Mouse (Mus musculus) naive thymus-derived CD4-positive, alpha-beta T cell, adult 2 months (primary cell): Measurements from ENCODE around the gene Oit1.
A peak's percentile ranks its signal among the peaks of the same experiment; 100 is the strongest.

Experiments used
- DNase-seq: peaks from one replicate; pipeline ENCODE4 v3.0.0-alpha.2; 2011; ENCODE audit warnings: low read depth

The Oit1 gene

DNA sequence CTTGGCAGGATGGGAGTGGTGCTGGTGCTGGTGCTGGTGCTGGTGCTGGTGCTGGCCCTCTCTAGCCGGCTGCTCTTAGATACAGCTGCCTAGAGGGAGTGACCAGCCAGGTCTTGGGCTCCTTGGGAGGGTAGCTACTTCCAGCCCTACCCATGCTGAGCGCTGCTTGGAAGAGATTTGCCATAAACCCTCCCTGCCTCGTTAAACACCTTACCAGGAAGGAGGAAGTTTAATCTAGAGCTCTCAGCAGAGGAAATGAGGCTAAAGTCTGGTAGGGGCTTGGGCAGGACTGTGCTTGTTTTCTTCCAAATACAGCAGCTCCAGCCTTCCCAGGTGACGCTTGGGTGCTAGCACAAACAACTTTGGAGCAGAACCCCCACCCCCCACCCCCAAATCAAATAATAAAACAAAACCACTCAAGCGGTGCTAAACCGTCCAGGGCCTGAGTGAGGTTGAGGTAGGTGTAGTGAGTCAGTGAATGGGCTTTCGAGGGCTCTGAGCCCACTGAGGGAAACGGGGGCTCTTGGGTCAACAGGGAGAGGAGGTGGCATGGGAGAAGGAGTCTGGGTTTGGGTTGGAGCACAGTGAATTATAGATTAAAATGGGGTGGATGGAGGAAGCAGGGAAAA lies at the start of gene Oit1:
TSS of gene Oit1 (minus strand) at position 70 of the 629 bp plus-strand sequence.
- DNase-seq, result no peak

DNA sequence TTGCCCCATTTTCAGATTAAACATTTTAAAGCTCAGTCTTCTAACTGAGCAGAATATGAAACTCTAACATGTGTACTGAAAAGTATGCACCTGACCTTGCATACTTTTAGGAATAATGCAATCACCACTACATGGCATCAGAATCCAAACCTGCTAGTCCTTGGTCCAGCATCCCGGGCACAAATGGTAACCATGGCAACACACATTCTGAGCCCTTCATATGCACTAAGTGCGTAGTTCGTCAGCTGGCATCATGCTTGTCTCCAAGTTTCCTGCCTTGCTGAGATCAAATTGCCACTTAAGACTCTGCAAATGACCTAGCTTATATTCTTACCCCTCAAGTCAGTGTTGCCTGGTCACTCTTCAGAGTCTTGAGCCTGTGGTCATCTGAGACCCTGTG lies 44.3 kb upstream of the Oit1 start:
- no peak for DNase-seq

DNA sequence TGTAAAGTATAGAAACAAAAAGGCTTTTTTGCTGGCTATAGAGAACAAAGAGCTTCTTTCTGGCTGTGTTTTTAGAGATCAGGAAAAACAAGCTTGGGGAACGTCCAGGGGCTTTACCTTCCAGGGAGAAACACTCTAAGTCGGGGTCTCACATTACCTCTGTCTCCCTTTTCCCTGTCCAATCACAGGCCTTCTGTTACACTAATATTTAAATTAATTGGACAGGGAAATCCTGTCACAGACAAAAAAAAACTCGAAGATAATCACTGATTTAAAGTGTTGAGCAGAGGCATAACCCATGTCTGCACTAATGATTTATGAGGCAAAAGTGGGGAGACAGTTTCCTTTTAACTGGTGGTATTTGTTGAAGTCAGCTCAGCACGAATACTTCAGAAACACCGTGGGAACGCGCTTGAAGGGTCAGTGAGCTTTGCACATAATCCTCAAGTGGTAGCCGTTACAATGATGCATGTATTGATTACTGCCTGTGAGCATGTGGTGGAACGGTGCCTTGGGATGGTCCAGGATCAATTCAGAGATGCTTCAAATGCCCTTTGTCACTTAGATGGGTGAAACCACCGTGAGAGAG lies 42.7 kb upstream of the Oit1 start:
- no peak for DNase-seq

DNA sequence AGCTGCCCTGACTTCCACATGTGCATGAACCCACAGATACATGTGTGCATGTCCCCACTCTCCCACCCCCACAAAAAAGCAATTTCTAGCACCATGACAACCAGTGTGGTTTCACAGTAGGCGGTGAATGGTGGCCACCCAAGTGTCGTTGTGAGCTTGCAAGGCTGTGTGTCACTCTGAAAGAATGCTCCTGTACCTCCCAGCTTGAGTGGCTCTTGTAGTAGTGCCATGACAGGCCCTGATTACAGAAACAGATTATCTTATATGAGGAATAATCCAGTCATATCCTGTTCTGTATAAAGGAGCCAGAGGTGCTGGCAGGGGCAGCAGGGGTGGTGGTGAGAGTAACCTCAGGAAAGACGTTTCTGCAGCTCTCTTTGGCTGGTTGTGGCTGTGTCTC lies 40.1 kb upstream of the Oit1 start:
- DNase-seq, result no peak

DNA sequence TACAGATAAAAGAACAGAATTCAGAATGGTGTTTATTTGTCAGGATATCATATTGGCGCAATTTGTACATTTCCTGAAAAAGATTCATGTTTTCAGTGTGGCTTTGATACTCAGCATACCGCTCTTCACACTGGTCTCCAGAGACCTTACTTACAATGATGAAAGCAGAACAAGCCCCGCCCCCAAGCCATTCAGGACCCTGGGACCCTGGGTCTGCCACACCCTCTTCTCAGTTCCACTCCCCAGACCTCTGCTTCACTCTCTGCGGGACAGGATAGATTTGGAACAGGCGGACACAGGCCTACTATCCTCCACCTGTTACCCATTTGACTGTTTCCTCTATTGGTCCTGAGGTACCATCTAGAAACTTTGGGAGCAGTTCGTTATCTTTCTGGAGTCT lies 27.4 kb upstream of the Oit1 start:
- DNase-seq, result no peak

DNA sequence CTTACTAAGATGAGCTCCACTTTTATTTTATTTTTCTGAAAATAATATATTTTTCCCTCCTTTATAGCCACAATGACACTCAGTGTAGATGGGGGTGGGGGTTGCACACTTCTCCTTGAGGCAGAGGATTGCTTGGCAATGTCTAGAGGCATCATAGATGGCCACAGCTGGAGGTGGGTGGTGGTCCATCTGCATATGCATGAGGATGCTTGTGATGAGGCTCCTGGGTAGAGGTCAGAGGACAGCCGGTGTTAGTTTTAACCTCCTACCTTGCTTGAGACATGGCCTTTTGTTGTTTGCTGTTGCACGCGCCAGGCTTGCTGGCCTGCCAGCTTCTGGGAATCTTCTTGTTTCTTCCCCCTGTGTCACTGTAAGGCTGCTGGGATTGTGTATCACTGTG lies 24.8 kb upstream of the Oit1 start:
- DNase-seq, result no peak

DNA sequence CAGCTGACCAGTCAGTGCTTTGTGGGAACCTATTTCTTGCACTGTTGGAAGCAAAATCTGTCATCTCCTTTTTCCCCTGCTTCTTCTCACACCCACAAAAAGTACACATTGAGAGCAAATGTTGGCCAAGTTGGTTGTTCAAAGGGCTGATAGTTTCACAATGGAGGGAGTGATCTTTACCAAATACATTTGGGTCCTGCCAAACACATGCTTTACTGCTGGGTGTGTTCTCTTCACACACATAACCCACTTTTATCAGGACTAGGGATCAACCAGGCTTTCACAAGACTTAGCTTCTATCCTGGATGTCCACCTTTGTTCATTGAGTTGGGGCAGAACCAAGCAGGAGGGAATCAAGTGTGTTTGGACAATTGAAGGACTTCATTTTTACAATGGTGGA lies 20.0 kb upstream of the Oit1 start:
- no peak for DNase-seq

DNA sequence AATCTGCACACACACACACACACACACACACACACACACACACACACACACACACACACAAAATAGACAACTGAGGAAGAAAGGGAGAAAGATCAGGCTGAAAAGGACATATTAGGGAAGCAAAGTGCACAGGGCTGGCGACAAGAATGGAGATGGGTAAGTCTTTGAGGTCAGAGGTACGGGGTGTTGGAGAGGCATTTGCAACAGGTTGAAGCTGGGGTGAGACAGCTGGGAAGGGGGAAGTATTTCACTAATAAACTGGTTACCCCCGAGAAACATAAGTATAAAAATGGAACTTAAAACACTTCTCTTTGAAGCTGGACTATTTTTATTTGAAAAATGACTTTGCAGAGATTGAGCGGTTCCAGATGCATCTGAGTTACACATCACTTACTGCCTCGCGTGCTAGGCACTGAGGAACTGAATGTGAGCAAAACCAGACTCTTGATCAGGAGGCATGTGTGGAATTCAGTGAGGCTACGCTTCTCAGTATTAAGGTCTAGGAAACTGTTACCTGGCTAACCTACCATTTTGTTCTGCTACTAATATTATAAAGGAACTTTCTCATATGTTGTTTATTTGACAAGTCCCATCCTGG lies 17.2 kb upstream of the Oit1 start:
- no peak for DNase-seq

DNA sequence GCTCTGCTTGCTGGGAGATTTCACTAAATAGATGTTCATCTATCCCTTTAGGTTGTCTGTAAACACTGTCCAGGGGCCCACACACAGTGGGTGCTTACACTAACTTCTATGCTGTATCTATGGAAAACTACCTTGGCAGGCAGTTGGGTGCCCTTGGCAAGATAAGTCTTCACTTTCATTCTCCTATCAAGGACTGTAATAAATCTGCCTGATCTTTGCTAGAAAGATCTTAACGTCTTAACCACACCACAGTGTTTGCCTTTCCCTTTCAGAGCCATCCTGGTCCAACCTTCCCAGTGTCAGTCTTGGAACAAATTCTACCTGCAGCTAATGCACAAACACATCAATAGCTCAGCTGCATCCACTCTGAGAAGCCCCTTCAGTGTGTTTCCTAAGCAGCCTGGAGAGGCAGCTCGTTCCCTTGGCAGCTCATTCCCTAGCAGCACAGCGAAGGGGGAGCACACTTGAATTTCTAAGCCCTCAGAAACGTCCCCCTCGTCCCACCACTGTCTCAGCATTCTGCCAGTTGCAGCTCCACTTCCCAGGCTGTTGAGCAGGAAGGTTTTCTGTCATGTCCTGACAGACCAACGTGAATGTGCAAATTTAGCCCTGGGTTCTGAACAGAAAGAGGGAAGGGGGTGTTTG lies 13.7 kb upstream of the Oit1 start:
- no peak for DNase-seq

DNA sequence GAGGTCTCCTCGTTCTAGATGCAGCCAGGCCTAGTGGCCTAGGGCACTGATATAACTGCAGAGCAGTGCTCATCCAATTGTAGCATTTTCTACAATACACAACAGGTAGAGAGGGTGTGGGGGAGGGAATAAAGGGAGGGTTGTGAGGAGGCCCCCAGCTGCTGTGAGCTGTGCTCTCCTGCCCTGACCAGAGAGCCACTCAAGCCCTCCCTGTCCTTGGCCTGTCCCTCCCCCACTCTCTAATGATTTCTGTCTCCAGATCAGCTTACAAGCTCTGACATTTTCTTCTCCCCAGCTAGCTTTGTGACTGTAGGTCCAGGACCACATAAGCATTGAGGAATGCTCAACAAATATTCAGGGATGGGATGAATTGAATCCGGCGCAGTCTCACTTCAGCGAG lies 9.2 kb downstream of the Oit1 start:
- DNase-seq, result no peak

DNA sequence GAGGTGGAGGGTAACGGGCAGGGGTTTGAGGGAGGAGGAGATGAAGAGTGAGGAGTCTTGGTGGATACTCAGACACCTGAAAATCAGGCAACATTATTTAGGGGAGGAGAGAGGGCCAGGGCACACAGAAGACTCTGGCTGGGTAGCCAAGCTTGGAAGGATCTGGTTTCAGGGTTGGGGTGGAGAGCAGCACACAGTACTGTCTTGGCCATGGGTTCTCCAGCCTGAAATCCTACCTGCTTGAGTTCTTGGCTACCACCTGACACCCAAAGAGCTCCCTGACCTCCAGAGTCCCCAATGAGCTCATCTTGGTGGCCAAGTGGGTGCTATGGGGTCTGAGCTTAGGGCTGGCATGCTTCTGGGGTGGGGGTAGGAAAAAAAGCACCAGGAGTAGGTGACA lies 9.7 kb downstream of the Oit1 start:
- no peak for DNase-seq

DNA sequence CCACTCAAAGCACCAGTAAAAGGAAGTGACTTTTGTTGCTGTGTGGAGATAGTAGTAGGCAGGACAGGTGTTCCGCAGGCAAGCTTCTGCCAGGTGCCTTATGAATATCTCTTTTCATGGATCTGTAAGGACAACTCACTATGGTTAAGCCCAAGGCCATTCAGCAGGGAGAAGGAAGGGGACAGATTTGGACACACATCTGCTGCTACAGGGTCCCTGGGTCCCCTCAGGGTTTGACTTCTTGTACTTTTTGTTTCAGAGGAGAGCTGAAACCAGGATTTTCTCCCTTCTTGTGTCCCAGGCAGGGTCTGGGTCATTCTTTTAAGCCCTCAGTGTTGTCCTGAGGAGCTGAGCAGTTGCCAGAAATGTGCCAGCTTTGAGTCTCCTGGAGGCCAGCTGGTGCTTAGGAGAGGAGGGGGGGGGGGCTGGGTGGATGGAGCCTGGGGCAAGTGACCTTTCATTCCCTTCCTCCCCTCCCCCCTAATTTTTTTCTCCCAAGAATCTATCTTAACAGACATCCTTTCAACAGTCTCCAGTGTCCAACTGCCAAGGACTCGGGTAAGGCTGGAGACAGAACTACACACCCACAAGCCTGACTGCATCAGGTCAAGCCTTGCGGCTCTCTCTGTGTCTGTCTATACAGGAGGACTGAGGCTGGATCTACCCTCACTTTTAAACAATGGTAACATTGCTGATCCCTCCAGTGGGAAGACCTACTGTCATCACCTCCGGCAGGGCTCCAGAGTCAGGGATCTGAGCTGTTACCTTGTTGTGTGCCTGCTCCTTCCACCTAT lies 10.6 kb downstream of the Oit1 start:
- DNase-seq, result no peak

DNA sequence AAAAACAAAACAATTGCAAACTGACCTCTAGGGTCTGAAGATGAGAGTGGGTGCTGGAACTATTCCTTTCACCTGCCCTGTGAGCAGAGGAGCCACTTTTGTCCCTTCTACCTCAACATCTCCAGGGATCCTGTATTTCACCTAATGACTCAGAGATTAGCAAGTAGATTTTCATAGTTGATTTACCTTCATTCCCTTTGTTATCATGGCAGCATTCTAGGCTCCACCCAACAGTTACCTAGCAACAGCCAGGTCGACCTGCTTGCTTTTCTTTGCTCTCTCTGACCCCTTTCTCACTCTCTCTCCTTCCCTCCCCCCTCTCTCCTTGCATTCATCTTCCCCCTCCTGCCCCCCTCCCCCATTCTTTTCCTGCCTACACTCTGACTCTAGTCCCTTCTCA lies 11.4 kb downstream of the Oit1 start:
- DNase-seq, result no peak

DNA sequence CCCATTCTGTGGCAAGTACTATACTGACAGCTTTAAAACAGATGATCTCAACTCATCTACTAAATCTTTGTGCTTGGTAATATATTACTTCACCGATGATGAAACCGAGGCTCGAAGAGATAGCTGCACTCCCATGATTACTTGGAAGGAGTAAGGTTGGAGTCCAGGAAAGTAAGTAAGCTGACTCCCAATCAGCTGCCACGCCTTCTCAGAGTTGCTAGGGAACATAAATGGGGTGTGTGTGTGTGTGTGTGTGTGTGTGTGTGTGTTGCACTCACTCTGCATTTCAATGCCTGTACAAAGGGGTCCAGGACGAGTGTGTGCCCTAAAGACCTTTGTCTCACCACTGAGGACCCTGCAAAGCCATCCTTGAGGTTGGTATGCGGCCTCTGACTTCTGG lies 12.7 kb downstream of the Oit1 start:
- DNase-seq, result no peak

DNA sequence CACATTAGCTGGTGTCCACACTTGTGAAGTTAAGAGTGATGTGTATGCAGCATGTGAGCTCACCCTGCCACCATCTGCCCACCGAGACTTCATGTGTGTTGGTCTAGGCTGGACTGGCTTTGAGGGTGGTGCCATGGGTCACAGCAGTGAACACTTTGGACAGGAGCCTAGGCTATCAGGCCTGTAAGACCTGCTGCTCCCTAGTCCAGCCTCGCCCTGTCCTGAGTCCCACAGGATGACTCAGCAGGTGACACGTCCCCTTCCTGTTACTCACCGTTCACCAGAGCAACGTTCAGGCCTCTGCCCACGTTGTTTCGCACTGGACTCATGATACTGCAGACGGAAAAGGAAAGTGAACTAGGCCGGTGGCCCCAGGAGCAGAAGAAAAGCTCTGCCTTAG lies 21.7 kb downstream of the Oit1 start:
- DNase-seq, result no peak

DNA sequence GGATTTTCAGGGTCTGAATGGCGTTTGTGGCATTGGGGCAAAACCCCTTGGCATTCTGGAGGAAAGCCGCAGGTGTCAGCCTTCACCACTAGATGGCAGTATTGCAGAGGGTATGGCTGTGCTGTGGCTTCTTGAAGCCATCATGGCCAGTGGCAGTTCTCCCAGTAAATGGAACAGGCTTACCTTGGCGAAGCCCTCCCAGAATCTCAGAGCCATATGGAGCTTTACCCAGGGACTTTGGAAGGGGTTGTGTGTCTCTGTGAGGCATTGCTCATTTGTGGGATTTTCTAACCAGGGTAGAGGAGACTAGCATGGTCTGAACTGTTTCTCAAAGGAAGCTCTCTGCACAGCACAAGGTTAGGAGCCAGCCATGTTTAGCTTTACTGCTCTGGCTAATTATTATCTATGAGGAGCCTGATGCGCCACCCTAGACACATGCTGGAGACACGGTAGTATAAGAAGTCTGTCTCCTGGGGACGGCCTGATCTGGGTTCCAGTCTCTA lies 22.5 kb downstream of the Oit1 start:
- DNase-seq, result peak; percentile 63

DNA sequence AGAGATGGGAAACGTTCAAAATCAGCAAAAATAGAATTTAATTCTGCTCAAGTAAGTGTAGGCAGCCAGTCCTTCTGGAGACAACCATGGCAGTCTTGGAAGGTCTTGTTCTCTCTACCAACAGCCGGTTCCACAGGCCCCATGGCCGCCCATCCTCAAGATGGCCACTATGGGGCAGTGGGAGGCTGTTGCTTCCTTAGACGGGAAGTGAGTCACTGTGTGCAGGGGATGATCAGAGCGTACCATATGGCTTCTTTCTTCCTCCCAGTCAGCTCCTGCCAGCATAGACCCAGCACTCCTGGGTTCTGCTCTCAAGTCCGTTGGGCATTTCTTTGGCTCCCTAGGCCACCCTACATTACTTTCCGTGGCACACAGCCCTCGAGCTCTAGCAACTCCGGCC lies 29.6 kb downstream of the Oit1 start:
- DNase-seq, result no peak

DNA sequence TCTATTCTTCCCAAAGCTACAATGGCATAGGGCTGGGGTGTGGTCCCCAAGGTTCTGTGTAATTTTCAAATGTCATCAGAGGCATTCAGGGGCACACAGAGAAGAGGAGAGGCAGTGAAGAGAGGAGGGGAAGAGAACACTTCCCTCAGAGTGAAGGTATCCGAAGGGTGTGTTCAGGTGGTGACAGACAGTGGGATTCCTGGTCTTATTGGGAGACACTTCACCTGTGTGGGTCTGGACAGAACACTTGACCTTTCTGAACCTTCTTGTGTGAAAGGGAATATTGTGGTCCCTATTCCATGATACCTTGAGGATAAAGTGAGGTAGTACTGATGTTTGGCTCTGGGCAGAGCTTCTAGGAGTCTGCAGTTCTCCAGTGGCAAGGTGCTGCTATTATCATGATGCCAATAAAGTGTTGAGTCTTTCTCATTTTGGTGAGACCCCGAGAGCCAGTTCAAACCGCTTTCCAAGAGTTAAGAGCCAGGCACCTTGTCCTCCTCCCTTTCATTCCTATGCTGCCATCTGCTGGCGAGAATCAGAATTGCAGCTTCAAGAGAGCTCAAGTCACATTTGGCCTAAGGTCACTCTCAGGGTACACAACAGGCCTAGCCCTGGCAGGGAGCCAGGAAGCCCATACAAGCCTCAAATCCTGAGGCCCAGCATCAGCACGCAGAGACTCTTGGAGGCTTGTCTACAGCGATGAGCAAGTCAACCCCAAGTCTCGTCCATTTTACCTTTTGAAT lies 32.1 kb downstream of the Oit1 start:
- peak; percentile 78 for DNase-seq

DNA sequence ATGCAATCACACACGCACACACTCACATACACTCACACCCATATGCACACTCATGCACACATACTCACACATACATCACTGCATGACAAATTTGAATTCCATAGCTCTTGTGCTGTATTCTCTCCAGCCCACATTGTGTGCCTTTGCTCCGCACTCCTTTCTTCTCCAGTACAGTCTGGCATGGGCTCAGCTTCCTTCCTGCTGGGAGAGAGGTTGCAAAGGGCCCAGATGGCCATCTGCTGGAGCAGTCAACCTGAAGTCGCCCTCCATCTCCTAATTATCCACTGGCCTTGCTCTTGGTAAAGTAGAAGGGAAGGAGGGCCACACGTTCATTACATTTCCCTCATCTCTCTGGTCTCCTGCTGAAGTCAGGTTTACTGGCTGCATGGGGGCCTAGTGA lies 33.0 kb downstream of the Oit1 start:
- DNase-seq, result no peak

DNA sequence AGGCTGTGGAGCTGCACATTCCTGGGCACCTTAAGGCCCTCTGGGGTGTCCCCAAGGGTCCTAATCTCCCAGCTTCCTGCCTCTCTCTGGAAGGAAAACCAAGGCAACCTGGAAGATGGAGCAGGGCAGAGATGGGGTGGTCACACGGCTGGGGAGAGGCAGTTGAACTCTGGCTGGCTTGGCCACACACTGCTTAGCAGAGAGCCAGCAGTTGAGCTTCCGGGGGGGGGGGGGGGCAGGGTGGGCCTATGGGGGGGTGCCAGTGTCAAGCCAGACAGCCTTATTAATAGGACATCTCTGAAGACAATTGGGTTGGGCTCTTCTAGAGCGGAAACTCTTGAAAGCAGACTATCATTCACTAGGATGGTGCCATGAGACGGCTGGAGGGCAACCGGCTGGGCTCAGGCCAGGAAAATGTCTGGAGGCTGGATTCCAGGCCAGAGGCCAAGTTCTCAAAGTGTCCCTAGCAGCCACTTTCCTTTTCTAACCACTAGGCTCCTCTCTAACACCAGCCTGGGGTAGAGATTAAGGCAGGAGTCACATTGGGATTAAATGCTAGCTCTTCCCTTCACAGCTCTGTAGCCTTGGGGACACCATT lies 35.9 kb downstream of the Oit1 start:
- no peak for DNase-seq

DNA sequence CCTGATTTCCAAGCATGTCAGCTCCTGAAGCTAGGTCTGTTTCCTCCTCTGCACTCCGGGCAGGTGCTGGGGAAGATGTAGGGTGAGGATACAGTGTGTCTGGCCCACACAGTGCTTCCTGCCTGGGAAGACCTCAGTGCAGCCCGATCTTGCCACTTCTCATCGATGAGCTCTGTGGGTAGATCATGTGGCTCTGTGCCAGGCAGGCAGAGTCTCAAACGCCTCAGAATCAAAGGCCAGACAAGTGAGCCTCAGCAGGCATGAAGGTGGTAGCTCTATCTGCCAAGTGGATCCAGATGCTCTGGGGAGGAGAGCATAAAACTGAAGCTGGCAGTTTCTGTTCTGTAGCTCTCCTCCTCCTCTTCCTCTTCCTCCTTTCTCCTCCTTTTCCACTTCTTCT lies 38.3 kb downstream of the Oit1 start:
- no peak for DNase-seq
